Mouse (Mus musculus): ENCODE data around the gene Cyp3a59. TPM values are rescaled to one million over a fixed set of nuclear protein-coding genes. Genes with fewer than 3 reads are reported as not detected.
"Not testable (repeated sequence)": the region's sequence is repeated elsewhere in the genome, so short reads cannot be mapped to it uniquely, and the experiment has no call there.

Cyp3a59 gene
- not detected in 2 replicates for polyA plus RNA-seq (2015; fragmentation: Nextera tagmentation; extraction: Ambion mirVana)

DNA sequence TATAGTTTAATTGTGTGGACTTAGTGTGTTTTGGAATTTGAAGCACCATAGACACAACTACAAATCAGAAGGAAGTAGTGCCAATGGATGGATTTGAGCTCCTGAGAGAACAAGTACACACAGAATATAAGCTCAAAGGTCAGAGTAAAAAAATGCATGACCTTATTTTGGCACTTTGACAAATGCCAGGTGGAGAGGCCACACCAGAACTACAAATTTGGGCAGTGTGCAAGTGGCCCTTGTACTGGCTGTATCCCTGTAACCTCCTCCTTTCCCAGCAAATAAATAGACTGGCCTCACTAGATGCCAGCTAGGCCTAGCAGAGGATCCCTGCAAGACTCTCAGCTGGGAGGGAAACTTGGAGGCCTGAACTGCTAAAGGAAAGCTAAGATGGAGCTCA lies at the start of gene Cyp3a59:
Cyp3a59 (plus strand) TSS at position 313 of the 400 bp plus-strand sequence.
- not testable (repeated sequence) for H3K4me2 ChIP-seq (ENCODE audit: low read length); ATAC-seq; H3K4me1 ChIP-seq (ENCODE audit: control insufficient read depth, insufficient read depth, low read depth, low read length); H3K27ac ChIP-seq (ENCODE audit: low read depth, low read length); H3K9me3 ChIP-seq (ENCODE audit: control insufficient read depth, low read length); H3K4me3 ChIP-seq (ENCODE audit: low read length); H3K27me3 ChIP-seq (replicated peaks; ENCODE audit: control insufficient read depth, insufficient read depth, low read length); H3K9ac ChIP-seq (ENCODE audit: low read depth, low read length); H3K36me3 ChIP-seq (ENCODE audit: control insufficient read depth, insufficient read depth, low read length)

DNA sequence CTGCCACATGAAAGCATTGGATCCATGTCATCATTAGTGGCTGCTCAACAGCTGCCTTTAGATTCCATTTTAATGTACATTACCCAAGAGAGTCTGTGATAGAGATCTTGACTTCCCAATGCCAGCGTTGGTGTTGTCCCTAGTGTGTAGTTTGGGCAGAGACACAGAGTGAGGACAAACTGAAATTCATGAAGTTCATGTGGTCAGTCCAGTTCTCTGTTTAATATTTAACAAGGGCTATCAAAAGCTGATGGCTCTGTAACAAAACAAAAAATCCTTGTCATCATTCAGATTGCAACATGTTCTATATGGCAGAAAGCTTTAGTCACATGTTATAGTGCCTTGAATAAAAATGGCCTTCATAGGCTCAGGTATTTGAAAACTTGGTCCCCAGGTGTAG lies 9.0 kb upstream of the Cyp3a59 start:
- Histone ChIP-seq H3K4me1 (ENCODE audit: control insufficient read depth, insufficient read depth, low read depth, low read length) (no peaks in the 10 kb centered on the region), H3K27me3 (replicated peaks; ENCODE audit: control insufficient read depth, insufficient read depth, low read length) (no peaks in the 10 kb centered on the region), H3K4me3 (ENCODE audit: low read length) (no peak overlapping the region), H3K36me3 (ENCODE audit: control insufficient read depth, insufficient read depth, low read length) (no peaks in the 10 kb centered on the region), H3K9ac (ENCODE audit: low read depth, low read length) (no peak overlapping the region), H3K4me2 (ENCODE audit: low read length) (no peak overlapping the region), H3K9me3 (ENCODE audit: control insufficient read depth, low read length) (peaks cover 14% of the 10 kb centered on the region), H3K27ac (ENCODE audit: low read depth, low read length) (no peak overlapping the region)
- 71% methylated on average over 1 of the region's 1 CpGs for WGBS
- no peak for ATAC-seq

DNA sequence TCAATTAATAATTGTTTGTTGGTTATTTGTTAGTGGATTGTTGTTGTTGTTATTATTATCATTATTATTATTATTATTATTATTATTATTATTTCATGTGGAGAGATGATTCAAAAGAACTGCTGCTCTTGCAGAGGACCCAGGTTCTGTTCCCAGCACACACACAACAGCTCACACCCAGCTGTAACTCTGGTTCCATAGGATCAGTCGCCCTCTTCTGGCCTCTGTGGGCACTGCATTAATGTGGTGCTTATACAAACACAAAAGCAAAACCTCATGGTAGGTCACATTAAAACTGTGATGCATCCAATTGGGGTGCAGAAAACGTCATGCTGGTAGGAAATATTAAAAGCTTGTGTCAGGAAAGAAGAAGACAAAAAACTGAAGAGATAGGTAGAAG lies 68.8 kb downstream of the Cyp3a59 start:
- H3K9me3 ChIP-seq (ENCODE audit: control insufficient read depth, low read length): peaks cover 7% of the 10 kb centered on the region; the same call in 1 of the 2 replicates
- H3K4me1 ChIP-seq (ENCODE audit: control insufficient read depth, insufficient read depth, low read depth, low read length): no peaks in the 10 kb centered on the region
- H3K4me3 ChIP-seq (ENCODE audit: low read length): no peak overlapping the region
- H3K27ac ChIP-seq (ENCODE audit: low read depth, low read length): no peak overlapping the region
- H3K36me3 ChIP-seq (ENCODE audit: control insufficient read depth, insufficient read depth, low read length): no peaks in the 10 kb centered on the region
- WGBS: 45% methylated on average over 2 of the region's 2 CpGs
- H3K9ac ChIP-seq (ENCODE audit: low read depth, low read length): no peak overlapping the region
- no peak for ATAC-seq
- no peak overlapping the region for H3K4me2 ChIP-seq (ENCODE audit: low read length)
- no peaks in the 10 kb centered on the region for H3K27me3 ChIP-seq (replicated peaks; ENCODE audit: control insufficient read depth, insufficient read depth, low read length)

DNA sequence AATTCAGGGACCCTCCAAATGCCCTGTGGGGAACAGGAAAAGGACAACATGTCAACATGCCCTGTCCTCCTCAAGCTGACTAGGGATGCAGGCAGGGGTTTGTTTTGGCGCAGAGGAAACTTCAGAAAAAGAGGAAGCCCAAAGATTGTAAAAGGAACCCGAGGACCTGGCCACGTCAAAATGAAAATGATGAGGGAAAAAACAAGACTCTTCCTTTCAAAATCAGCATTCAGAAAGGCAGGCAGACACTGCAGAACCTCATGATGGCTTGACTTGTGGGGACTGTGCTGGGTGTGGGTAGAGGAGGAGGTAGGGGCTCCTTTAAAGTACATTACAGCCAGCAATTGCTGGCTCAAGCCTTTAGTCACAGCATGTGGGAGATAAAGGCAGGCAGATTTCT lies 71.4 kb downstream of the Cyp3a59 start:
- Histone ChIP-seq H3K27me3 (replicated peaks; ENCODE audit: control insufficient read depth, insufficient read depth, low read length) (no peaks in the 10 kb centered on the region), H3K9me3 (ENCODE audit: control insufficient read depth, low read length) (peaks cover 7% of the 10 kb centered on the region; the same call in 1 of the 2 replicates), H3K4me1 (ENCODE audit: control insufficient read depth, insufficient read depth, low read depth, low read length) (no peaks in the 10 kb centered on the region), H3K4me2 (ENCODE audit: low read length) (no peak overlapping the region), H3K9ac (ENCODE audit: low read depth, low read length) (no peak overlapping the region), H3K4me3 (ENCODE audit: low read length) (no peak overlapping the region), H3K36me3 (ENCODE audit: control insufficient read depth, insufficient read depth, low read length) (no peaks in the 10 kb centered on the region), H3K27ac (ENCODE audit: low read depth, low read length) (no peak overlapping the region)
- ATAC-seq: no peak
- 82% methylated on average over 3 of the region's 3 CpGs for WGBS

DNA sequence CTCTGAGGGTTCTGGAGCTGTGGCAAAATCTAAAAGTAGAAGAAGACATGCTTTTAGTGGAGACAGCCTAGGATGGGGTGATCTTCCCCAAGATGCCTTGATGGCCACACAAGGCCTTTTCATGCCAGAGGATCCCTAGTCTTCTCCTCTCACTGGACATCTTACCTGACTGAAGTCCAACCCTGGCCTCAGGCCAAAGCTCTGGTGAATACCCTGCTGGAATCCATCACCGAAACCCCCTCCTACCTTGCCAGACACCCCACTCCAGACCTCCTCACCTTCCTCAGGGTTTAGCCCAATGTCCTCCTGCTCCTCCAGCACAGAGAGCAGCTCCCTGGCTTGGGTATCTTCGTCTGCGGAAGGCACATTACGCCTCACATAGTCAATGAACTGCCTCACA lies 79.3 kb downstream of the Cyp3a59 start:
- not testable (repeated sequence) for H3K27me3 ChIP-seq (replicated peaks; ENCODE audit: control insufficient read depth, insufficient read depth, low read length); H3K27ac ChIP-seq (ENCODE audit: low read depth, low read length); H3K9ac ChIP-seq (ENCODE audit: low read depth, low read length); H3K4me1 ChIP-seq (ENCODE audit: control insufficient read depth, insufficient read depth, low read depth, low read length); H3K9me3 ChIP-seq (ENCODE audit: control insufficient read depth, low read length); ATAC-seq; H3K36me3 ChIP-seq (ENCODE audit: control insufficient read depth, insufficient read depth, low read length); H3K4me2 ChIP-seq (ENCODE audit: low read length); H3K4me3 ChIP-seq (ENCODE audit: low read length)
- 90% methylated on average over 4 of the region's 4 CpGs for WGBS

DNA sequence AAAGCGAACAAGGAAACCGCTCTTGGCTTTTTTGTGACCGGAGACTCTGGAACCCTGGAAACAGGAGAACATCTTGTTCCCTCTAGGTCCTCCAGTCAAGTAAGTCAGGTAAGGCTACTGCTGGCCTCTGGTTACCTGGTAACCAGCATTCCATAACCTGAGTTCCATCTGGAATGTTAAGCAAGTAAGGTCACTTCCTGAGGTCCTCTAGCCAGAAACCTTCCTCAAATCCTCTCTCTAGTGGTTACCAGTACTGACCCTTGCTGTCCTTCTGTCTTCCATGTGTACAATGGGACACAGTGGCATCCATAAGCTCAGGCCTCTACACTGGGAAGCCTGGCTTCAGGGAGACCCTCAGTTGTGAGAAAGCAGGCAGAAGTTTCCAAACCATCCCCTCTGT lies 81.4 kb downstream of the Cyp3a59 start, which contains the start of gene Gm5565:
Gm5565 (minus strand) TSS at position 101 of the 400 bp plus-strand sequence.
- H3K36me3 ChIP-seq (ENCODE audit: control insufficient read depth, insufficient read depth, low read length); H3K27ac ChIP-seq (ENCODE audit: low read depth, low read length); ATAC-seq; H3K9ac ChIP-seq (ENCODE audit: low read depth, low read length); H3K4me2 ChIP-seq (ENCODE audit: low read length); H3K4me1 ChIP-seq (ENCODE audit: control insufficient read depth, insufficient read depth, low read depth, low read length); H3K9me3 ChIP-seq (ENCODE audit: control insufficient read depth, low read length); H3K4me3 ChIP-seq (ENCODE audit: low read length); H3K27me3 ChIP-seq (replicated peaks; ENCODE audit: control insufficient read depth, insufficient read depth, low read length): not testable (repeated sequence)
- 95% methylated on average over 3 of the region's 3 CpGs for WGBS

Other genes starting within 250 kb of the Cyp3a59 start
- not detected in 2 replicates for gene Cyp3a11, start 199.3 kb upstream of the Cyp3a59 start, polyA plus RNA-seq (2015; fragmentation: Nextera tagmentation; extraction: Ambion mirVana)
- gene Cyp3a25, start 69.6 kb upstream of the Cyp3a59 start, polyA plus RNA-seq (2015; fragmentation: Nextera tagmentation; extraction: Ambion mirVana): not detected in 2 replicates
- gene Gm5565, start 81.3 kb downstream of the Cyp3a59 start, polyA plus RNA-seq (2015; fragmentation: Nextera tagmentation; extraction: Ambion mirVana): not detected in 2 replicates
- not detected in 2 replicates for gene Gm6309, start 91.5 kb downstream of the Cyp3a59 start, polyA plus RNA-seq (2015; fragmentation: Nextera tagmentation; extraction: Ambion mirVana)
- gene 1700001J03Rik, start 106.0 kb downstream of the Cyp3a59 start, polyA plus RNA-seq (2015; fragmentation: Nextera tagmentation; extraction: Ambion mirVana): 0.35 TPM in 1 of 2 replicates, not detected in the other
- gene Rnf6, start 142.3 kb downstream of the Cyp3a59 start, polyA plus RNA-seq (2015; fragmentation: Nextera tagmentation; extraction: Ambion mirVana): 28.0 and 30.1 TPM in 2 replicates
- gene Cdk8, start 152.0 kb downstream of the Cyp3a59 start, polyA plus RNA-seq (2015; fragmentation: Nextera tagmentation; extraction: Ambion mirVana): 11.2 and 13.9 TPM in 2 replicates